Mouse (Mus musculus): ENCODE data around the gene Pop7. TPM values are rescaled to one million over a fixed set of nuclear protein-coding genes. Genes with fewer than 3 reads are reported as not detected.
A peak's percentile ranks its signal among the peaks of the same experiment; 100 is the strongest.

The Pop7 gene
- polyA plus RNA-seq, 1 experiment from 2014 or later = 44.1 TPM

GRCm38 (mm10) chr5:137527413-137527812 lies 25.1 kb upstream of the Pop7 start:
- Histone ChIP-seq H3K4me3 (no peak overlapping the region), H3K9me3 (replicated peaks) (no peaks in the 10 kb centered on the region), H3K36me3 (peaks cover 75% of the 10 kb centered on the region), H3K4me1 (replicated peaks) (peaks cover 33% of the 10 kb centered on the region), H3K27ac (ENCODE audit: poor library complexity, severe bottlenecking) (no peak overlapping the region), H3K27me3 (replicated peaks) (no peaks in the 10 kb centered on the region), H3K9ac (peak overlapping the region; percentile 28; the same call in 1 of the 2 replicates), H3K4me2 (no peak overlapping the region)
- ATAC-seq (ENCODE audit: insufficient number of reproducible peaks, low FRiP score) = no peak
- WGBS = 66% methylated on average over 1 of the region's 1 CpGs

- WGBS = 53% methylated on average over 16 of the region's 16 CpGs
- Histone ChIP-seq H3K9ac (0 out of 2 replicates have a peak overlapping the region, but pooled peaks have one; percentile 12), H3K4me2 (no peak overlapping the region), H3K36me3 (peaks cover 86% of the 10 kb centered on the region), H3K4me3 (no peak overlapping the region), H3K27me3 (replicated peaks) (no peaks in the 10 kb centered on the region), H3K27ac (ENCODE audit: poor library complexity, severe bottlenecking) (peak overlapping the region; percentile 22; the same call in 1 of the 2 replicates), H3K9me3 (replicated peaks) (no peaks in the 10 kb centered on the region), H3K4me1 (replicated peaks) (peaks cover 33% of the 10 kb centered on the region)
- ATAC-seq (ENCODE audit: insufficient number of reproducible peaks, low FRiP score) = no peak; the same call in 1 of the 2 replicates
These were observed 24.0 kb upstream of the Pop7 start for GRCm38 (mm10) chr5:137526192-137526936.

- Histone ChIP-seq H3K4me2 (no peak overlapping the region), H3K4me1 (replicated peaks) (peaks cover 28% of the 10 kb centered on the region), H3K36me3 (peaks cover 94% of the 10 kb centered on the region), H3K4me3 (no peak overlapping the region), H3K27ac (ENCODE audit: poor library complexity, severe bottlenecking) (peak overlapping the region; percentile 28; the same call in 1 of the 2 replicates), H3K9me3 (replicated peaks) (no peaks in the 10 kb centered on the region), H3K9ac (no peak overlapping the region), H3K27me3 (replicated peaks) (no peaks in the 10 kb centered on the region)
- WGBS = 79% methylated on average over 16 of the region's 16 CpGs
- ATAC-seq (ENCODE audit: insufficient number of reproducible peaks, low FRiP score) = no peak
These were observed 23.2 kb upstream of the Pop7 start for GRCm38 (mm10) chr5:137525511-137525910.

- WGBS = 86% methylated on average over 13 of the region's 13 CpGs
- Histone ChIP-seq H3K4me3 (no peak overlapping the region), H3K27me3 (replicated peaks) (no peaks in the 10 kb centered on the region), H3K9me3 (replicated peaks) (no peaks in the 10 kb centered on the region), H3K27ac (ENCODE audit: poor library complexity, severe bottlenecking) (no peak overlapping the region), H3K9ac (no peak overlapping the region), H3K4me2 (no peak overlapping the region), H3K4me1 (replicated peaks) (peaks cover 20% of the 10 kb centered on the region), H3K36me3 (peaks cover 96% of the 10 kb centered on the region)
- no peak for ATAC-seq (ENCODE audit: insufficient number of reproducible peaks, low FRiP score)
These were observed 22.4 kb upstream of the Pop7 start for GRCm38 (mm10) chr5:137524671-137525070.

GRCm38 (mm10) chr5:137524251-137524515 lies 21.9 kb upstream of the Pop7 start:
- peaks cover 96% of the 10 kb centered on the region for H3K36me3 ChIP-seq
- WGBS = 86% methylated on average over 8 of the region's 8 CpGs
- no peak overlapping the region for H3K9ac ChIP-seq
- no peaks in the 10 kb centered on the region for H3K27me3 ChIP-seq (replicated peaks)
- no peak overlapping the region for H3K4me3 ChIP-seq
- H3K9me3 ChIP-seq (replicated peaks) = no peaks in the 10 kb centered on the region
- no peak overlapping the region for H3K27ac ChIP-seq (ENCODE audit: poor library complexity, severe bottlenecking)
- H3K4me2 ChIP-seq = no peak overlapping the region
- H3K4me1 ChIP-seq (replicated peaks) = peaks cover 18% of the 10 kb centered on the region
- ATAC-seq (ENCODE audit: insufficient number of reproducible peaks, low FRiP score) = no peak

- ATAC-seq (ENCODE audit: insufficient number of reproducible peaks, low FRiP score) = no peak
- H3K4me2 ChIP-seq = no peak overlapping the region
These were observed 21.3 kb upstream of the Pop7 start for GRCm38 (mm10) chr5:137523396-137524250.

GRCm38 (mm10) chr5:137522711-137523110 lies 20.4 kb upstream of the Pop7 start:
- Histone ChIP-seq H3K27me3 (replicated peaks) (no peaks in the 10 kb centered on the region), H3K9ac (no peak overlapping the region), H3K4me1 (replicated peaks) (peaks cover 13% of the 10 kb centered on the region), H3K36me3 (peaks cover 96% of the 10 kb centered on the region), H3K4me3 (no peak overlapping the region), H3K4me2 (no peak overlapping the region), H3K27ac (ENCODE audit: poor library complexity, severe bottlenecking) (no peak overlapping the region), H3K9me3 (replicated peaks) (no peaks in the 10 kb centered on the region)
- 81% methylated on average over 11 of the region's 11 CpGs for WGBS
- ATAC-seq (ENCODE audit: insufficient number of reproducible peaks, low FRiP score) = no peak

More at GRCm38 (mm10) chr5:137523396-137524250, 21.3 kb upstream of the Pop7 start:
- Histone ChIP-seq H3K4me1 (replicated peaks) (peaks cover 18% of the 10 kb centered on the region), H3K27me3 (replicated peaks) (no peaks in the 10 kb centered on the region), H3K9ac (no peak overlapping the region), H3K36me3 (peaks cover 96% of the 10 kb centered on the region), H3K4me3 (no peak overlapping the region), H3K27ac (ENCODE audit: poor library complexity, severe bottlenecking) (no peak overlapping the region), H3K9me3 (replicated peaks) (no peaks in the 10 kb centered on the region)
- WGBS = 85% methylated on average over 25 of the region's 25 CpGs

- WGBS = 79% methylated on average over 9 of the region's 9 CpGs
- Histone ChIP-seq H3K9me3 (replicated peaks) (no peaks in the 10 kb centered on the region), H3K36me3 (peaks cover 96% of the 10 kb centered on the region), H3K27me3 (replicated peaks) (no peaks in the 10 kb centered on the region), H3K4me1 (replicated peaks) (peaks cover 9% of the 10 kb centered on the region), H3K9ac (no peak overlapping the region), H3K4me2 (no peak overlapping the region), H3K4me3 (no peak overlapping the region), H3K27ac (ENCODE audit: poor library complexity, severe bottlenecking) (no peak overlapping the region)
- no peak for ATAC-seq (ENCODE audit: insufficient number of reproducible peaks, low FRiP score)
These were observed 19.5 kb upstream of the Pop7 start for GRCm38 (mm10) chr5:137521861-137522260.

GRCm38 (mm10) chr5:137519691-137520550 lies 17.6 kb upstream of the Pop7 start:
- Histone ChIP-seq H3K9ac (0 out of 2 replicates have a peak overlapping the region, but pooled peaks have one; percentile 5), H3K27ac (ENCODE audit: poor library complexity, severe bottlenecking) (no peak overlapping the region), H3K4me1 (replicated peaks) (no peaks in the 10 kb centered on the region), H3K4me2 (no peak overlapping the region), H3K36me3 (peaks cover 79% of the 10 kb centered on the region), H3K4me3 (no peak overlapping the region), H3K27me3 (replicated peaks) (no peaks in the 10 kb centered on the region), H3K9me3 (replicated peaks) (no peaks in the 10 kb centered on the region)
- ATAC-seq (ENCODE audit: insufficient number of reproducible peaks, low FRiP score) = no peak
- WGBS = 91% methylated on average over 27 of the region's 27 CpGs

GRCm38 (mm10) chr5:137518436-137518835 lies 16.1 kb upstream of the Pop7 start, which contains the start of gene Gigyf1:
TSS of gene Gigyf1 (plus strand) at chr5:137518548.
- ATAC-seq (ENCODE audit: insufficient number of reproducible peaks, low FRiP score) = no peak
- no peak within 1 kb of the TSS for H3K4me3 ChIP-seq
- no peak within 1 kb of the TSS for H3K4me2 ChIP-seq
- H3K9me3 ChIP-seq (replicated peaks) = no peaks in the 10 kb centered on the region
- no peak within 1 kb of the TSS for H3K27ac ChIP-seq (ENCODE audit: poor library complexity, severe bottlenecking)
- peaks cover 14% of the 10 kb centered on the region for H3K4me1 ChIP-seq (replicated peaks)
- no peaks in the 10 kb centered on the region for H3K27me3 ChIP-seq (replicated peaks)
- H3K9ac ChIP-seq = 0 out of 2 replicates have a peak within 1 kb of the TSS, but pooled peaks have one; percentile 7
- peaks cover 70% of the 10 kb centered on the region for H3K36me3 ChIP-seq
- 72% methylated on average over 5 of the region's 5 CpGs for WGBS
